Mouse (Mus musculus) retina, postnatal 7 days (tissue): Measurements from ENCODE around the gene Plcb3.

Experiments
- DNase-seq: peaks from one replicate; pipeline ENCODE4 v3.0.0-alpha.2; 2012; ENCODE audit warnings: low read depth, low spot score

Gene Plcb3

GRCm38 (mm10) chr19:6940396-6941351, 35.6 kb downstream of the Plcb3 start:
- no peak for DNase-seq

DNA sequence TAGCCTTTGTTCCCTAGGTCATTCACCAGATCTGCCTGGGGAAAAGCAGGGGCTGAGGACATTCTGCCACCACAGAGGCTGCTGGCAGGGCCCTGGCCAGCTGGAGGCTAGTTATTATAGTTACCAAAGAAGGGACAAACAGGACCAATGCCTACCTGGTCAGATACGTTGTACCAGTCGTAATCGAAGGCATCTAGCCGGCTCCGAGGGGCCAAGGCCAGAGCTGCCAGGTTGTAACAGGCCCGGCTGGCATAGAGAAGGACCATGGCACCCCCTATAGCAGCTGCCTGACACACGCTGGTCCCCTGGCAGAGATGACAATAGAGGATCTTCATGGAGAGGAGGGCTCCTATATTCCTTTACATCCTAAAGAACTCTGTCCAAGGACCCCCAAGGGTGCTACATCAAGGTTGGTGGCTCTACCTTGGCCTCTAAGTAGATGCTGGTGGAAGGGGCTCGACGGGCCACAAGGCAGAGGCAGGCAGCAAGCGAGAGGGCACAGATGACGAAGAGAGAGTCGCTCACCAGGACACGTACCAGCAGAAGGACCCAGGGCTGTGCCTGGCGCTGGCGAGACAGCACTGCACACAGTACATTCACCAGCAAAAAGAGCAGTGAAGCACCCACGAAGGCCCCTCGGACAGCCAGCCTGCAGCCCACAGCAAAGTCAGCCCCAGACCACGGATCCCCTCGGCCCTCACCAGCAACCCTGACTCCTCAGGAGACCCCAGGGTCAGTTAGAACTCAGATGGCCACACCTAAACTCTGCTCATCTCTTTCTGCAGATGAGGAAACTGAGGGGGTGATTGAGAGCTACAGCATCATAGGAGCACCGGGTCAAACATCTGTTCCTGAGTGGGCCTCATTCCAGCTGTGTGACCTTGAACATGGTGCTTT, 36.9 kb downstream of the Plcb3 start:
- DNase-seq: no peak

DNA sequence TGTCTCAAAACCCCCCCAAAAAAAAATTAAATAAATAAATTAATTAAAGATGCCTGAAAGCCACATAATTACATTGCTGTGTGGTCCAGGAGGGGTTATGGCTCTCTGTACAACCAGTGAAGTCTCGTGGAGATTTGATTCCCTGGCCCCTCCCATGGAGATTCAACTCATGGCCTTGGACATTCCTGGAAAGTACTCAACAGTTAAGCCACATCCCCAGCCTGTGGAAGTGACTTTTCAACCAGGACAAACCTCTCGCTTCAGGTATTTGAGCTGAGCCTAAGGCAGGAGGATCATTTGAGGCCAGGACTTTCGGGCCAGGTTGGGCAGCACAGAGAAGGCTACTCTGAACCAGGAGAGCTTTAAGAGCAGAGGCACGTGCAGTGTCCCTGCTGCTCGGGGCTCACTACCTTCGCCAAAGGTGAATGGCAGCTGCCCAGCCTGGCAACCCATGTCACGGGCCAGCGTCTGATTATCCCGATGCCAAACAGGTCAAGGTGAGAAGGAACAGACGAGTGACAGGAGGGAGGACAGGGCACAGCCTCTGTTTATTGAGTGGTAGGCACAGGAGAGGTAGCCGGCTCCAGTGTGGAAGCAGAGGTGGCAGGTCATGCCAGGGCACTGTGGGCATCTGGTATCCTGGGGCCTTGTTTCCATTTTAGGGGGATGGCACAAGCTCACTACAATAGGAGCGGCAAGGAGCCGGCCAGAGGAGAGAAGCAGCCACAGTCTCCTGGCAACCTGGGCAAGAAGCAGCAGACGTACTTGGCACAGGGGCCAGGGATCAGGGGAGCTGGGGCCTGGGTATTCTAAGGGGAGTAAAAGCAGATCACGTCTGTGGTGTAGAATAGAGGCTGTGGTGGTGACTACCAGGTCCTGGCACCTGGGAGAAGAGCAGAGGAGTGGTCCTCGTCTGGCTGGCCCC, 38.5 kb downstream of the Plcb3 start:
- DNase-seq: no peak

DNA sequence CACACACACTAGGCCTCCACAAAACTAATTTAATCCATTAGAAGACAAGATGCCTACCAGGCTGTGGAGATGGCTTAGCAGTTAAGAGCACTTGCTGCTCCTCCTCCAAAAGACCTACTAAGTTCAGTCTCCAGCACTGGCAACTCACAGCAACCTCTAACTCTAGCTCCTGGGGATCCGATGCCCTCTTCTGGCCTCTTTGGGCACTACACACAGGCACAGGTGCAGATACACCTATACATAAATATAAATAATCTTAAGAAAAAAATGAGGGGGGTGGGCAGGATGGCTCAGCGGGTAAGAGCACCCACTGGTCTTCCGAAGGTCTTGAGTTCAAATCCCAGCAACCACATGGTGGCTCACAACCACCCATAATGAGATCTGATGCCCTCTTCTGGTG, 40.0 kb downstream of the Plcb3 start:
- no peak for DNase-seq

- DNase-seq: no peak
Observed at GRCm38 (mm10) chr19:6934195-6934977, 41.9 kb downstream of the Plcb3 start, which contains the start of gene Kcnk4. Gene Kcnk4 (minus strand): TSS chr19:6934515.

DNA sequence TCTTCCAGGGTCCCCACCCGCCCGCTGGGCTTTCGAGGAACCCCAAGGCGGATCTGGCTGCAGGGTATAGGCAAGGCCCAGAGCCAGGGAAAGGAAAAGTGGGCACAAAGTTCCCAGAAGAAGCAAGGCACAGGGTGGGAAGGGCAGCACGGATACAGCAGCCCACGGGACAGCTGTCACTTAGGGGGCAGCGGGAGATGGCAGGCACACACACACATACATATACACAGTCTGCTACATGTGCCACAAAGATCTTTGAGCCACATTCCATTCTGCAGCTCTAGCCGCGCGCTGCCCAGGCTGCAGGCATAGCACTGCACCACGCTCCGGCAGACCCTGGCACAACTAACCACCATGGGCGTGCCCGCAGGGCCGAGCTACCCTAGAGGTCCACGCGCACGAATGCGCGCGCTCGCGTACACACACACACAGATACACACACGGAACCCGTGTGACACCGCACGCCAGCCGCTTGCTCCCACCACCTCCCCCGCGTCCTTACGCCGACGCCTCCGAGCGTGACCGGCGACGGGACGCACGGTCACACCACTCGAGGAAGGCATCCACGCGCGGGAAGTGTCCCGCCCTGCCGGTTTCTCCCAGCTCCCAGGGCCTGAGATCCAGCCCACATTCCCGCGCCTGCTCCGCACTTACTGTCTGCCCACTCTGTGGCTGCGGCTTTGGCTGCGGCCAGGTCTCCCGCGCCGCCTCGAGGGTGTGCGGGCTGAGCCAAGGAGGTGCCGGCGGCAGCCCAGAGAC, 42.7 kb downstream of the Plcb3 start:
- DNase-seq: no peak

GRCm38 (mm10) chr19:6933102-6933435, 43.2 kb downstream of the Plcb3 start:
- DNase-seq: no peak

- DNase-seq: no peak
Observed at GRCm38 (mm10) chr19:6932018-6932417, 44.3 kb downstream of the Plcb3 start.

DNA sequence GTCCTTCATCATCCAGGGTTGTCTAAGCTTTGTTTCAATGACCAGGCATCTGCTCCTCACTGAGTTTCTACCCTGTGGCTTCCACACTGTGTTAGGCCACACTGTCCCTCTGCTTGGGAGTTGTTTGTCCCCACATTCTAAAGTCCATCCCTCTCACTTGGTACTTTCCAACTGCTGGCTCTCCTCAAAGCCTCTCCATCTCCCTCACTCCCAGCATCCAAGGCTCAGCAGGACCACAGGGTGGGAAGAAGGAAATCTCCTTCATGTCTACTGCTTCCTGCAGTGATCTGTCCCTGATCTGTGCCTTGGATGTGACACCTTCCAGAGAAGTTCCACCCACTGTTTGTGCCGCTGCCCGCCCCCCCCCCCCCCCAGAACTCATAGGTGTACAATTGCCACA, 45.3 kb downstream of the Plcb3 start:
- DNase-seq: no peak

GRCm38 (mm10) chr19:6928080-6928479, 48.2 kb downstream of the Plcb3 start:
- no peak for DNase-seq

DNA sequence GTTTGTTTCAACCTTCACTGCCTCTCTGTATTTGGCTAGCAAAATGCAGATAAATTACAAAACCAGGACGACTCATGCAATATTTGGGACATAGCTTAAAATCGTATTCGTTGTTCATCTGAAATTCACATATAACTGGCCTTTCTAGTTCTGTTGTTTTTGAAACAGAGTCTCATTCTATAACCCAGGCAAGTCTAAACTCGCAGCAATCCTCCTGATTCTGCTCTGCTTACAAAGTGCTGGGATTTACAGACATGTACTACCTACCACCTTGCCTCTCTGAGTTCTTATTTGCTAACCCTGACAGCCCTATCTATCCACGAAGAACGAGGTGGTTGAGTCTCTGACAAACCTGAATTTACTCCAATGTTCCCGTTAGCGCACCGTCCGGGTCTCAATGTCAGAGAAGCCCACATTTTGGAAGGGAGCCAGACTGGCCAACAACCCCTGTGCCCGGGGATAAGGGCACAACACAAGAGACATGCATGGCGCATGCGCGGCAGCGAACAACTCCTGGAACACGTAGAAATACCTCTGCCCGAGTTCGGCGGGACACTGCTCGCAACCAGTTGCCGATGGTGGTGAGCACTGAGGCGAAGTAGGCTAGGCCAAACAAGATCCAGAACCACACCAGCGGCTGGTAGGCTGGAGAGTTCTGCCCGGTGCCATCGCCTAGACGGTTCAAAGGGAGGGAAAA, 49.6 kb downstream of the Plcb3 start:
- no peak for DNase-seq

DNA sequence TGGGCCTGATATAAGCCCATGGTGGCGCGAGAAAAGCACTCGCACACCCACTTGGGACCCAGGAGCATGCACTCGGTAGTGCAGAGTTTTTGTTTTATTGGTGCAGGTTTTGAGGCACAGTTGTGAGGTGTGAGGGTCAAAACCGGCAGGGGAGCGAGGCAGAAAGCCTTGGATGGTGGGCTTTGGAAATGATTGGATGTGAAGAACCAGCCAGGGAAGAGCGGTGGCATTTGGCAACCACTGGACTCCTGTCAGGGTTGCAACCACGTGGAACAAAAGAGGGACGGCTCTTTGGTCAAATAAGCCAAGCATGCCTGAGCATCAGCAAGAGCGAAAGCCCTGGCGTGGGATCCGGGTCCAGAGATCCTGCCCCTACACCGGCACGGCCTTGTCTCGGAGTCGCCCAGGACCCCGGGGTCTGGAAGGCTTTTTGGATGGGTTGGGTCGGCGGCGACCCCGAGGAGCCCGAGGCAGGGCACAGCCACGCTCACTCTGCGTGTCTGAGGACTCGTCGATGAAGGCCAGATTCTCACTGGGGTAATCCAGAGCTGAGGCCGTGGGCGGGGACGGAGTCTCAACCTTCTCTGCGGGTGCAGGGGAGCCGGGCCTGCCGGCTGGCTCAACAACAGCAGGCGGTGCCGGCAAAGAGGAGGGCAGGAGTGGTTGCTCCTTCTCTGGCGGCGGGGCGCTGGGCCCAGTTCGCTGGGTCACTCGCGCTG, 50.5 kb downstream of the Plcb3 start:
- DNase-seq: no peak

DNA sequence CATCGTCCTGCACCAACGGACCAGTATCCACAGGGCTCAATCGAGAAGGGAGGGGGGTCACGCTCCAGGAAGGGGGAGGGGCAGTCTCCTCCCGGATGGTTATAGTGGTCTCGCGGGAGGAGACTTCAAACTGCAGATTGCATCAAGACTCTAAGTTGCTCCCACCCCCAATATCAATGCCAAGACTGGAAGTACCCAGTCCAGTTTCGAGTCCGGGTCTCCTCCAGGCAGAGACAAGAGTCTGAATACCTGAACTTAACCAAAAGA, 51.0 kb downstream of the Plcb3 start, which contains the start of gene Catsperz:
Gene Catsperz, minus strand, starts transcription at position 74 of the 267 bp plus-strand sequence.
- DNase-seq: no peak

GRCm38 (mm10) chr19:6924461-6925306, 51.6 kb downstream of the Plcb3 start:
- DNase-seq: no peak

DNA sequence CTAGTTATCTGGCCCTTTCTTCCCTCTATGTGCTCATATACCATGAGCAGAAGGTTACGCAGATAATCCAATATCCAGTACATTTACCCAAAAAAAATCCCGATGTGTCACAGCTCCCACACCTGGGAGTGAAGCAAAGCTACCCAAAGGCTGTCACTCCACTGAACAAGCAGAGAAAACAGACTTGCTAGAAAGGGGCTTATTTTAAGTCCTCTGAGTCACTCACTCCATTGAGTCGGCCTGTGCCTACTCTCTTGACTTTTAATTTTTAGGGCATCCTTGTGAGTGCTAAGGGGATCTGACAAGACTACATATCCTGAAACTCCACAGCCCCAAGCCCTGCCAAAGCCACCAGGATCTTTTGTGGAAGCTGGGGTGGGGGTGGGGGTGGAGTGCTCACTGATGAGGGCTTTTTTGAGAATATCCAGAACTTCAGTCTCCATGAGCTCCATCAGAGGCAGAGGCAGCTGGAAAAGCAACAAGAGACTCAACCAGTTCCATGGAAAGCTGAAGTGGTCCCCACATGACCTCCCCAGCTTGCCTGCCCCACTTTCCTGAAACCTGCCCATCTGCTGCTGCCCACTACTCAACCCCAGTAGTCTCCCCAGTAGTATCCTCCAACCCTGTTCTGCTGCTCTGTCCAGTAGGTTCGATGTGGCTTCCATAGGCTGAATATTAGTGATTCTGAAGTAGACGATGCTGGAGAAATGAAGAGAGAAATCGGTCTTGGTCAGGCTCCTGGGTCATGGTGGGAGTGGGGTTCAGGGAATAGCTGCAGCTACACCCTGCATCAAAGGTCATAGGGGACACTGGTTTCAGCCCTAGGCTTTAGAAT, 53.2 kb downstream of the Plcb3 start:
- no peak for DNase-seq

DNA sequence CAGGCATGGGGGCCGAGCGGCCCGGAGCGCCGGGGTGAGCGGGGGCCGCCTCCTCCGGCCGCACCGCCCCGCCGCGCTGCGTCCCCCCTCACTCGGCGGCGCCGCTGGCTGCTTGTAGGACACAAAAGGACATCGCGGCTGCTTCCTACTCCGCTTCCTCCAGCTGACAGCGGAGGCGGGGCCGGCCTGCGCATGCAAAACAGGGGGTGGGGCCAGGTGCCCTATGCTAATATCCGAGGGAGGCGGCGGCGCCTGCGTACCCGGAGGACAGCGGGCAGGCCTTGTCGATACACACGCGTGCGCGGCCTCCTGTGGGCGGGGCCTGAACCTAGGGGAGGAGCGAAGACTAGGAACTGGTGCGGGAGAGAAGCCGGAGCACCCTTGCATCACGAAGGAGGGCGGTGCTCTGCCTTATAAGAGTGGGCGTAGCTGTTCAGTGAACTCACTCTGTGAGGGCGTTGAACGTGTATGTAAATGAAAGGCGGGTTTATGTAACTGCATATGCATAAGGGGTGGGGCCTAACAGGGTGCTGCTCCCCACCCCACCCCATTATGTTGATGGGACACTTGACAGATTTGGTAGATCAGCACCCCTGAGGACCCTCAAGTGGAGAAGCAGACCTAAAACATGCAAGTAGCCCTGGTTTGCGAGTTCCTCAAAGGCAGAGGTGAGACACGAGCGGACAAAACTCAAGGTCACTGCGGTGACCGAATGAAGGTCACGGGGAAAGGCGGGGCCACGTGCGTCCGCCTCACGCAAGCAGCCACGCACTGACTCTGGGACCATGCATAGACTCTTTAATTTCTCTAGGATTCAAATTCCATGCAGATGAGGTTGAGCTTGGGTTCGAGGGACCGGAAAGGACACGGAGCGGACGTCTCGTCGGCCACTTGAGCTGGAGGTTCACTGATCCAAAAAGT, 54.4 kb downstream of the Plcb3 start, which contains the start of gene Esrra:
Gene Esrra, minus strand, starts transcription at position 167 of the 921 bp plus-strand sequence.
- DNase-seq: peak; percentile 99
